Mouse (Mus musculus): Measurements from ENCODE around the gene Suco.

- TF ChIP-seq CTCF (IDR thresholded peaks at IDR 0.05; ENCODE audit: borderline replicate concordance, extremely low read depth, insufficient read depth, insufficient read length): no peak
- TF ChIP-seq POLR2A (IDR thresholded peaks at IDR 0.05; ENCODE audit: borderline replicate concordance, extremely low read depth, insufficient read depth, insufficient read length, poor library complexity, severe bottlenecking): no peak
These were observed 11.3 kb upstream of the Suco start for GRCm38 (mm10) chr1:161887679-161888260.
